ENCODE assay signal across 7 mouse cellular contexts in the genomic region with DNA sequence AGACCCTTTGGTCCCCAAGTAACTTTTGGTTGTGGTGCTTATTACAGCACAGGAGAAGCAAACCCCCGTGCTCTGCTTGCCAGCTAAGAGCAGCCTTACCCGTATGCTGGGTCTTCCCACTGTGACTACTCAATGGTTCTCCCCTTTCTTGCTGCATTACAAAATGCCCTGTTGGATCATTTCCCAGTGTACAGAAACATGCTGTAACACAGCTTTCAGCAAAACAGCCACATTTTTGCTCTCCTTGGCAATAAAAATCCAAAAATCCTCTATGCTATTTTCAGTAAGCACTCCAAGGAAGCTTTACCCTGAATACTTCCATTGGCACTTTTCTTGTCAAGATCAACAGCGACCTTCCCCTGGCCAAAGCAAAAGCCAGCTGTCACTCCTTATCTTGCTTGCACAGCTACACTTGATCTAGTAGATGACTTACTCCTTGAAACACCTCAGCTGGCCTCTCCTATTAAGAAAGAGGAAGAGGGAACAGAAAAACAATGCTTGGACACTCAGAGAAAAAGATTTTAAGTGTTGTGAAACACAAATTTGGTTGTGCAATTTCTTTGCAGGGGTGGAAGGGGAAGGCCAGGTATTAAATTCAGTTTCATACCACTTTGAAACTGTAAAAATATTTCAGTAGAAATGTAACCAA. TPM values are rescaled to one million over a fixed set of nuclear protein-coding genes. Genes with fewer than 3 reads are reported as not detected.
DNase-seq lines count a peak whose midpoint lies in the region; ATAC-seq lines count a peak whose summit lies in the region.

No protein-coding gene starts in this region.

- WGBS in embryonic facial prominence, embryonic 13.5 days = 76% methylated on average over 3 of the region's 3 CpGs
- 57% methylated on average over 3 of the region's 3 CpGs for WGBS in hindbrain, embryonic 15.5 days

- H3K36me3 ChIP-seq in embryonic facial prominence, embryonic 13.5 days = peaks cover 18% of the 10 kb centered on the region
- H3K36me3 ChIP-seq in hindbrain, embryonic 15.5 days = peaks cover 13% of the 10 kb centered on the region

- H3K4me2 ChIP-seq in embryonic facial prominence, embryonic 13.5 days = peak overlapping the region; percentile 60
- H3K4me2 ChIP-seq in hindbrain, embryonic 15.5 days = peak overlapping the region; percentile 74

- peak; percentile 12 for DNase-seq in spleen, adult 12 weeks (ENCODE audit: low spot score)
- DNase-seq in spleen, adult 18-20 months = no peak
- DNase-seq in lung, adult 18-20 months = peak; percentile 22 to 57
- DNase-seq in spleen, postnatal 36 days (ENCODE audit: low spot score in 2 of 2) = peak; percentile 14 to 19
- no peak for DNase-seq in ovary, postnatal 36 days (ENCODE audit: low spot score)

- no peak for ATAC-seq in embryonic facial prominence, embryonic 13.5 days (ENCODE audit: insufficient number of reproducible peaks, insufficient read depth, low FRiP score, low TSS enrichment, low read depth)
- no peak for ATAC-seq in hindbrain, embryonic 15.5 days (ENCODE audit: low FRiP score, low read depth)

- H3K9ac ChIP-seq in embryonic facial prominence, embryonic 13.5 days = peak overlapping the region; percentile 46; the same call in 1 of the 2 replicates
- H3K9ac ChIP-seq in hindbrain, embryonic 15.5 days = no peak overlapping the region

- peaks cover 23% of the 10 kb centered on the region for H3K4me1 ChIP-seq in embryonic facial prominence, embryonic 13.5 days
- peaks cover 34% of the 10 kb centered on the region for H3K4me1 ChIP-seq in hindbrain, embryonic 15.5 days (replicated peaks)

- H3K27me3 ChIP-seq in embryonic facial prominence, embryonic 13.5 days = no peaks in the 10 kb centered on the region
- H3K27me3 ChIP-seq in hindbrain, embryonic 15.5 days = no peaks in the 10 kb centered on the region

- peak overlapping the region; percentile 73 for H3K4me3 ChIP-seq in embryonic facial prominence, embryonic 13.5 days
- H3K4me3 ChIP-seq in hindbrain, embryonic 15.5 days = no peak overlapping the region; the same call in 1 of the 2 replicates

- no peaks in the 10 kb centered on the region for H3K9me3 ChIP-seq in embryonic facial prominence, embryonic 13.5 days
- no peaks in the 10 kb centered on the region for H3K9me3 ChIP-seq in hindbrain, embryonic 15.5 days

- H3K27ac ChIP-seq in embryonic facial prominence, embryonic 13.5 days = peak overlapping the region; percentile 48; the same call in 1 of the 2 replicates
- H3K27ac ChIP-seq in hindbrain, embryonic 15.5 days (replicated peaks) = peak overlapping the region; percentile 7; the same call in 1 of the 2 replicates

RNA-seq across cellular contexts. Expression of a gene that starts 2.1 kb away (rescaled TPM):
- 81.5 and 89.2 TPM in 2 replicates for polyA plus RNA-seq in embryonic facial prominence, embryonic 13.5 days (2015; fragmentation: Nextera tagmentation; extraction: Ambion mirVana)
- 82.2 and 85.0 TPM in 2 replicates for polyA plus RNA-seq in hindbrain, embryonic 15.5 days (2015; fragmentation: Nextera tagmentation; extraction: Ambion mirVana)

RNA-seq across cellular contexts. Expression of a gene that starts 26.5 kb away (rescaled TPM):
- not detected in 2 replicates for polyA plus RNA-seq in embryonic facial prominence, embryonic 13.5 days (2015; fragmentation: Nextera tagmentation; extraction: Ambion mirVana)
- 0.21 and 0.43 TPM in 2 replicates for polyA plus RNA-seq in hindbrain, embryonic 15.5 days (2015; fragmentation: Nextera tagmentation; extraction: Ambion mirVana)

Comparison
In these comparisons a context has a peak if more than half of its experiments do, and no peak if none do; other contexts are left out.
1. DNase-seq: peak in spleen, adult 12 weeks (single experiment), lung, adult 18-20 months (2 of 2) and spleen, postnatal 36 days (2 of 2); none in spleen, adult 18-20 months (0 of 2) and ovary, postnatal 36 days (single experiment).